Mouse (Mus musculus) NIH3T3 (cell line): ENCODE results near the gene Zp1.

ENCODE experiments used
- DNase-seq: peaks from one replicate; pipeline ENCODE4 v3.0.0-alpha.2; 2012; ENCODE audit warnings: low read depth

The Zp1 gene

DNA sequence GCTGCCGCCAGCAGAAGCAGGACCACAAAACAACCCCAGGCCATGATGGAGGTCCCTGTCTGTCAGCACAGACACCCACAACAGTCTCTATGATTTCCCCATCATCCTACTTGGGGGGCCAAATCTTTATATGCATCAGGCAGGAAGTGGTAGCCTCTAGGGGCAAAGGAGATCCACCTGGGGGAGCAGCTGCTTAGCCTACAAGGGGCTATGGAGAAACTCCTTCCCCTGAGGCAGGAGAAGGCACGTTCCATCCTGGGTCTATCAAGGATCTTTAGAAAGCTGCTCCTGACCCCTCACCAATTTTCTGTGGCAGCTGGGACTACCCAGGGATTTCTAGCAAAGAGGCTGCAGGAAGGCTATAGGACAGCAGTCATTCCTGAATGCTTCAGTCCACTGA is at the start of gene Zp1:
Zp1 (minus strand) TSS at position 101 of the 400 bp plus-strand sequence.
- no peak for DNase-seq

DNA sequence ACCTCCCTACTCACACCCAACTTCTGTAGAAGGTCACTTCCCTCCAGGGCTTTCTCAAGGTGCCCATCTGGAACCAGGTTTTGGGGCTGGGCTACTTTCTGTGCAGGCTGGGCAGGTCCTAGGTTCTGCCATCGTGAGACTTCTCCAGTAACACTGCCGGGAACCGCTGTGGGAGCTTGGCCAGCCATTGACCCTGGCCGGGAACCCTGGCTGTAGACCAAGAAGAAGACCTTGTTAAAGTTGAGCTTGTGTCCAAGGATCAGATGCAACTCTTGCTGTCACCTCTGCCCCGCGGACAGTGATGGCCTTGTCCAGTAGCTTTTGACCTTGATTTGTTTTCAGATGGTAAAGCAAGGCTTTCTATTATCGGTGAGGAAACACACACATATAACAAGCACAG is 48.1 kb upstream of the Zp1 start:
- no peak for DNase-seq

- DNase-seq = no peak
Observed at GRCm38 (mm10) chr19:10965721-10966120, 45.3 kb upstream of the Zp1 start.

- DNase-seq = no peak
Observed at GRCm38 (mm10) chr19:10959978-10960346, 39.5 kb upstream of the Zp1 start.

- peak; percentile 88 for DNase-seq
Observed at GRCm38 (mm10) chr19:10959085-10959977, 38.9 kb upstream of the Zp1 start.

DNA sequence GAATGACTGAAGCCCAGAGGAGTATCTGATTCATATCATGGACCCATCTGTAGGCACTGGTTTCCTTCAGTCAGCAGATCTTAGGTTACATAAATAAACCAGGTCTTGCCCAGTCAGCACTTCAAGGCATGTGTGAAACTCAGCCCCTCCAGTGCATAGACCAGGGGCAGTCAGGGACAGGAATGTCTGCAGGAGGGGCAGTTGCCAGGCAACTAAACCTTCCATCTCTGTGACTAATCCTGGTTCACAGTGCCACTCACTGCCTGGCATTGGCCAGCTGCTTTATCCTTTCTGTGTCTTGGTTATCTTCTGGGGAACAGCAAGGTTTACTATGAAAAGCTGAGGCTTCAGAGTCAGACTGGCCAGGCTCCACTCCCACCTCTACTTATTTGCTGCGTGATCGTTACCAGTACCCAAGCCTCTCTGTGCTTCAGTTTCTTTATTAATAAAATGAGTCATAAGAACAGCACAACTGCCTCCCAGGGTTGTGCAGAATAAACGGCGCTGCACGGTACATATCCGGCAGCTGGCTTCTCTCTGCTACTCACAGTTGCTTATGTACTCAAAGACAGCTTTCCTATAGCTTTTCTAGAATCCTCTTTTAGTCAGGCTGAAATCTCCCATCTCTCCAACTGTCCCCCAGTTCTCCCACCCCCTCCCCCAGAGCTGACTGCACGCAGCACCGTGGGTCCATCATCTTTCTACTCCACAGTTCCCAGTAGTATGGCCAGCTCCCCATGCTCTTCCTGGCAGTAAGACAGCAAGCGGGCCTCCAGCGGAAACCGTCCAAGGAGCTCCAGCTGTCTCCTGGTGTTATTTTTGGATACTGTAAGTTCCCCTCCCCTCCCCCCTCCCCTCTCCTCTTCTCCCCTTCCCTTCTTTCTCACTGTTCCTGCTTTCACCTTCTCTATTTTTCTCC is 31.8 kb upstream of the Zp1 start:
- peak; percentile 75 for DNase-seq

DNA sequence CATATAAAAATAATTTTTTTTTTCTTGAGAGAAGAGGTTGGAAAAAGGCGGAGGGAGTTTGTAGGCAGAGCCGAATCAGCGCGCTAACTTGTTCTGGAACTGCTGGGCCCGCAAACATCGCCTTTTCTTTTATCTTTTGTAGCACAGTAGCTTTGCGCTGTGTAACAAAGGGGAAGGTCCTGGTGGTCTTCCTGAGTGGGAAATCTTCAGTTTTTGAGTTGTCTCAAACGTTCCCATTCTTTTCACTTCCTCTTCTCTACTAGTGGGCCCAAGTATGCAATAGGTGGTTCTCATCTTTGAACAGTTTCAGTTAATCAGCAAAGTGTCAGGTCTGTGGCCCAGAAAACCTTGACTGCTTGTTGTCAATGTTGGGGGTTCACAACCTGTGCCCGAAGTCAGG is 29.1 kb upstream of the Zp1 start:
- DNase-seq = no peak

DNA sequence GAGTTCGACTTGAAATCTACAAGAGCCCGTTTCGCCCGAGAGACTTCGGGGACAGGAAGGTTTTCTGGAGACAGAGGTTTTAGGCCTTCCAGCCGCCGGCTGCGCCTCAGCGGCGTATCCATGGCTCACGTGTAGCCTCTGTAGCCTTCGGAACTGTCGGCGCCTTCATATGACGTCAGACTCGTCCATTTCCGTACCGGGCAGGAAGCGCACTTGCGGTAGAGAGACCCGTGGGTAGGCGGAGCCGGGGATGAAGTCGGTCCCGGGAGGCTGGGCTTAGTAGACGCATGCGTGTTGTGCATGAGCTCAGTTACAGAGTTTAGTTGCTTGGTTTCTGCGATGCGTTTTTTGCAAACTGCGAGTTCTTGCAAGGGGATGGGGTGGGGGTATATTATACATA is 28.7 kb upstream of the Zp1 start, which contains the start of gene Ccdc86:
Ccdc86 (minus strand) TSS at position 155 of the 400 bp plus-strand sequence.
- DNase-seq = peak; percentile 100

GRCm38 (mm10) chr19:10948416-10948815 is 28.0 kb upstream of the Zp1 start:
- no peak for DNase-seq

DNA sequence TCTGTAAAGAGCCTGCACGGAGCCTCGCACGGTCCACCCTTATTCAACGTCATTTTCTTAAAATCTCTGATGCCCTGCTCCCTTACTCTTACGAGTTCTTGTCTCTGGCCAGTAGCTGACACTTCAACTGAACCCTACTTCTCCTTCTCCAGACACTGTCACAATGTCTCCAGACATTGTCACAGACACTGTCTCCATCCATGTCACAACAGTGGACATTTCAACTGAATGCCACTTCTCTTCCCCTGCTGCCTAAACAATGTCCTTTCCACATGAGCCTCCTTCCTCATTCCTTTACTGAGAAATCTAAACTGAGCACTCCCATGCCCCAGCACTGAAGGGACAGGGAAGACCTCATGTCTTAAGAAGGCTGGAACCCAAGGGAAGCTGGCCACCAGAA is 26.8 kb upstream of the Zp1 start:
- DNase-seq = no peak

GRCm38 (mm10) chr19:10946506-10946905 is 26.1 kb upstream of the Zp1 start:
- no peak for DNase-seq

DNA sequence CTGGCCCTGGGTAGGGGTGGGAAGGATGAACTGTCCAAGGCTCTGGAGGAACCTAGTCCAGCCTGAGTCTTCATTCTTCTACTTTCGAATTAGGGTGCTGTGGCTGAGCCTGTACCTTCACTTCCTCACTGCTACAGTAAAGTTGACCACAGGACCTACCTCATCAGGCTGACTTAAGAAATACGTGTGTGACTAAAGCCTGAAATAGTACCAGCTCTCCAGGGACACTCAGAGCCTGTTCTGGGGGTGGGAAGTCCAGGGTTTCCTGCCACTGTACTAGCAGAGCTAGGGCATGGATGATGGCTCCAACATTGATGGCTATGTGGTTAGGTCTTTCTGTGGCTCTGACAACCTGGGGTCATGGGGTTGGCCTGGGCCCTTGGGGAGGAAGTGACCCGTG is 23.5 kb upstream of the Zp1 start:
- no peak for DNase-seq

- no peak for DNase-seq
Observed at GRCm38 (mm10) chr19:10940801-10941457, 20.5 kb upstream of the Zp1 start.

- DNase-seq = no peak
Observed at GRCm38 (mm10) chr19:10940097-10940800, 19.8 kb upstream of the Zp1 start.

DNA sequence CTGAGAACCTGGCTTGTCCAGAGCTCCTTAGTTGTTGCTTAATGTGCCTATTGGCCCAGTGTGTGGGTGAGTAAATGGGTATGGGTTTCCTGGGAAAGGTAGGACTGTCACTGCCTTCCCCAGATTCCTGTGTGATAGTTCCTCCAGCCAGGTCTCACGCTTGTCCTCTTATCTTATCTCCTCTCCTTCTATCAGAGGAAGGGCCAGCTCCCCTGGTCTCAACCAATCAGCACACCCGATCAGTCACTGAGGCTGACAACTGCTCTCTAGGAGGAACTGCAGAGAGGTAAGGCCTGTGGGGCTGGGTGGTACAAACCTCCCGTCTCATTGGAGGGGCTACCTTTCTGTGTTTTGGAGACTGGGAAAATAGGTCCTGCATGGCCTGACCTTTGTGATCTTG is 18.3 kb upstream of the Zp1 start:
- DNase-seq = no peak

GRCm38 (mm10) chr19:10937110-10937563 is 16.7 kb upstream of the Zp1 start, which contains the start of gene Ptgdr2:
Gene Ptgdr2, plus strand, starts transcription at chr19:10937160.
- DNase-seq = no peak

DNA sequence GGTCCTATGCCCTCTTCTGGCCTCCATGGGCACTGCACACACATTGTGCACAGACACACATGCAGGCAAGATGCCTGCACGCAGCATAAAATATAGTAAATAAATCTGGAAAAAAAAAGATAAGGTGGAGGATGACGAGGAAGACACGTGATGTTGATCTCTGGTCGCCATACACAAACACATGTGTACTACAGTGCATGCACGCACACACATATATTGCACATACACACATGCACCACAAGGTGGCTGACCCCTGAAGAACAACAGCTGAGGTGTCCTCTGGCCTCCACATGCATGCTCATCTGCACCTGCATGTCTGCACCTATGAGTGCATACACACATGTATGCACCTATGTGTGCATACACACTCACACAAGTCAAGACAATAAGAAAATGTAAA is 15.6 kb upstream of the Zp1 start:
- no peak for DNase-seq

GRCm38 (mm10) chr19:10935029-10935428 is 14.6 kb upstream of the Zp1 start:
- DNase-seq = no peak

DNA sequence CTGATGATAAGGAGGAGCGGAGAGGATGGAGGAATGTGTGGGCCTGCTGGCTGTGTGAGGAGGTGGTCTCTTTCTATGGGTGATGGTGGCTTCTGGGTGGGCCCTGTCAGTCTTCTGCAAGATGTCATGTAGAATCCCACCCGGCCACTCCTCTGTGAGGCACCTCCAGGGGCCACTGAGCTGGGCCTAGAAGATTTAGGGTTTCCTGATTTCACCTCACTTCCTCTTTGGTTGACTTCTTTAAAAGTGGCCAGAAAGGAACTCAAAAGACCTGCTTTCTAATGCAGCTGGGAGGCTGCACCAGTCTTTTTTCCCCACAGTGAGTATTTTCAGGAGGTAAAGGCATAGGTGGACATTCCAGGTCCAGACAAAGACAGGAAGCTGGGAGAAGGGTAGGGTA is 10.2 kb upstream of the Zp1 start:
- DNase-seq = no peak

GRCm38 (mm10) chr19:10926666-10927065 is 6.2 kb upstream of the Zp1 start:
- peak; percentile 46 for DNase-seq

- peak; percentile 44 for DNase-seq
Observed at GRCm38 (mm10) chr19:10926123-10926621, 5.7 kb upstream of the Zp1 start.
